Mouse (Mus musculus): ENCODE measurements around the gene Hrg. TPM values are rescaled to one million over a fixed set of nuclear protein-coding genes. Genes with fewer than 3 reads are reported as not detected.

Hrg gene
- polyA plus RNA-seq, 1 experiment: not detected

DNA sequence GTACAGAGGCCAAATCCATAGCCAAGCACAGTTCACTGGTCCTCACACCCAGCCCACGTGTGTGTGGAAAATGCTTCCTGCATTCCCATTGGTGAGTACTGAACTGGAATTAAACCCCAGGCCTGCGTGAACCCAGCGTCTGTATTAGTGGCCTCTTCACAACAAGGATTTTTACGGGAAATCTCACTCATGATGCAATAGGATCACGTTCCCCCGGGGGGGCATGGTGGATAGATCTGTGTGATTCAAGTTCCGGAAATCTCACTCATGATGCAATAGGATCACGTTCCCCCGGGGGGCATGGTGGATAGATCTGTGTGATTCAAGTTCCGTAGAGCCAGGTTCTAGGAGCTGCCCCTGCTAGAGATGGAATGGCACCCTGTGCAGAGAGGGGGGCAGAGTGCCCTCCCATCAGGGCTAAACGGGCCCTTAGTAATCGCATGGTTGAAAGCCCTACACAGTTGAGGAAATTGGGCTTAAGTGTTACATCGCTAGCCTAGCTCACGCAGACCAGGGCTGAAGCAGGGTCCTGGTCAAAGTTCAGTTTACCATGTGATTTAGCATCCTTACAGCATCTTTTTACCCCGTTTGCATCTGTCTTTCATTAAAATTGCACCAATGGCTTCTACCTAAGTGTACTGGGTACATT lies 32.1 kb upstream of the Hrg start:
- Histone ChIP-seq H3K4me1 (ENCODE audit: control insufficient read depth, insufficient read depth, low read length) (peaks cover 2% of the 10 kb centered on the region; the same call in 1 of the 2 replicates), H3K36me3 (ENCODE audit: control insufficient read depth, insufficient read depth, low read length) (no peaks in the 10 kb centered on the region), H3K27ac (ENCODE audit: control insufficient read depth, insufficient read depth, low read depth, low read length) (no peak overlapping the region), H3K27me3 (ENCODE audit: control insufficient read depth, insufficient read depth, low read length) (no peaks in the 10 kb centered on the region), H3K4me3 (ENCODE audit: control insufficient read depth, low read depth, low read length) (no peak overlapping the region)
- no peak for TF ChIP-seq POLR2A (IDR thresholded peaks at IDR 0.05; ENCODE audit: control insufficient read depth, low read depth, low read length)
- no peak for TF ChIP-seq CTCF (IDR thresholded peaks at IDR 0.05; ENCODE audit: control insufficient read depth, insufficient read depth, insufficient replicate concordance, low read depth, low read length)

DNA sequence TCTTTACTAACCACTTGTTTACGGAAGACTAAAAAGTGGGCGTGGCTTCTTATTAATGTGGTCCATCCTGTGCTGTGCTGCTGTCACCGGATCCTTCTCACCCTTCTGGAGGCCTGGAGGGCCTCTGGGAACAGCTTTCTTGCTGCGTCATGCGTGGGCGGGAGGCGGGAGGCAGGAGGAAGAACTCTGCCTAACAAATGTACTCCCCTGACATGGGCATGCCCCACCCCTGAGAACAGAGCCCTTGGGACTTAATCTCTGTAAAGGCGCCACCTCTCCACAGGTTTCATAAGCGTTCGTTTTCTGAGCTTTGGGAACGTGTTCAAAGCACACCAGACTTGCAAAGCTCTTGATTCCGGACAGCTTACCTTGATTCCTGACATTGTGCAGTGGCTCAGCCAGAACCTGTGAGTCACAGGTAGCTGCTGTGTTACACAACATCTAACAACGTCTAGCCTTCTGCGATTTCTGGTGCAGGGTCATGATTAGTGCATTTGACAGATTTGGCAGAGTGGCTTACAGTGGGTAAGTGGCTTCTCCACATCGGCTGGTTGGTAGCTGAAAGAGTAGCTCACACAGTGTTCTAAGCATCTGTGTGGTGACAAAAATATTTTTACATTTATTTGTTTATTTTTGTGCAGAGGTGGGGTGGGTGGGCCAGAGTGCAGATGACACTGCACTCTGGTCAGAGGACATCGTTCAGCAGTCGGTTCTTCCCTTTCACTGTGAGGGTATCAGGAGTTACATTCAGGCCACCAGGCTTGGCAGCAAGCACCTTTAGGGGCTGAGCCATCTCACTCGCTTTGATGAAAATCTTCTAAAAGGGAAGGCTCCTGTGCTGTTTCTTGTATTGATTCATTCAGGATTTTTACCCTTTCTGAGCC lies 30.7 kb upstream of the Hrg start:
- no peaks in the 10 kb centered on the region for H3K27me3 ChIP-seq (ENCODE audit: control insufficient read depth, insufficient read depth, low read length)
- no peak overlapping the region for H3K4me3 ChIP-seq (ENCODE audit: control insufficient read depth, low read depth, low read length)
- no peak overlapping the region for H3K27ac ChIP-seq (ENCODE audit: control insufficient read depth, insufficient read depth, low read depth, low read length)
- H3K36me3 ChIP-seq (ENCODE audit: control insufficient read depth, insufficient read depth, low read length): no peaks in the 10 kb centered on the region
- TF ChIP-seq CTCF (IDR thresholded peaks at IDR 0.05; ENCODE audit: control insufficient read depth, insufficient read depth, insufficient replicate concordance, low read depth, low read length) (no peak), POLR2A (IDR thresholded peaks at IDR 0.05; ENCODE audit: control insufficient read depth, low read depth, low read length) (no peak)
- peaks cover 2% of the 10 kb centered on the region; the same call in 1 of the 2 replicates for H3K4me1 ChIP-seq (ENCODE audit: control insufficient read depth, insufficient read depth, low read length)

DNA sequence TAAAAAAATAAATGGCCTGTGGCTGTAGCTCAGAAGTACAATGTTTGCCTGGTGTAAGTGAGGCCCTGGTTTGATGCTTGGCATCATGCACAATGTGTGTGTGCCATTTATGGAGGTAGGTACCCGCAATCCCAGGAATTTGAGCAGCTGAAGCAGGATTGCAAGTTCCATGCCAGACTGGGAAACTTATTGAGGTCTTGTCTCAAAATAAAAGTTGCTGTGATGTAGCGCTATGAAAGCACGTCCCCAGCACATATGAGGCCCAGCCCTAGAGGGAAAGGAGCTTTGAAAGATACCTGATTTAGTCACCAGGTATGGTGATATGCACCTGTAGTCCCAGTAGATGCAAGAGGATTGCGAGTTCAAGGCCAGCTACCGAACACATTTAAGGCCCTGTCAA lies 29.1 kb upstream of the Hrg start:
- H3K4me3 ChIP-seq (ENCODE audit: control insufficient read depth, low read depth, low read length): no peak overlapping the region
- H3K27me3 ChIP-seq (ENCODE audit: control insufficient read depth, insufficient read depth, low read length): no peaks in the 10 kb centered on the region
- H3K36me3 ChIP-seq (ENCODE audit: control insufficient read depth, insufficient read depth, low read length): no peaks in the 10 kb centered on the region
- no peak overlapping the region for H3K27ac ChIP-seq (ENCODE audit: control insufficient read depth, insufficient read depth, low read depth, low read length)
- TF ChIP-seq POLR2A (IDR thresholded peaks at IDR 0.05; ENCODE audit: control insufficient read depth, low read depth, low read length) (no peak), CTCF (IDR thresholded peaks at IDR 0.05; ENCODE audit: control insufficient read depth, insufficient read depth, insufficient replicate concordance, low read depth, low read length) (no peak)
- H3K4me1 ChIP-seq (ENCODE audit: control insufficient read depth, insufficient read depth, low read length): peaks cover 2% of the 10 kb centered on the region; the same call in 1 of the 2 replicates

DNA sequence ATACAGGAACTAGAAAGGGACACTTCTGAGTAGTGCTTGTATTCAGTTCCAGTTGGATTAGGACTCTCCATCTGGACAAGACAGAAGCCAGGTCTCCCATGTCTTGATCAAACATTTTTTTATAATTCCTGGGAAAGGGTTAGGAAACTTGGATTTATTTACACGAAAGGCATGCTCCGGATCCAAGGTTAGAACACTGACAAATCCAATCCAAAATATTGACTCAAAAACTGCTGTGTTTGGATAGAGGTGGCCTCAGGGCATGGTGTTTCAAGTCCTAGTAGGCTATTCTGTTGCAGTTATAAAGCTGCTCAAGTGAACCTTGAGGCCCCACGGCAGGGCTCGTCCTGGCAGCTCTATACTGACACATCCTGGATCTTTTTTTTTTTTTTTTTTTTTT lies 28.4 kb upstream of the Hrg start:
- H3K4me1 ChIP-seq (ENCODE audit: control insufficient read depth, insufficient read depth, low read length): peaks cover 2% of the 10 kb centered on the region; the same call in 1 of the 2 replicates
- H3K27ac ChIP-seq (ENCODE audit: control insufficient read depth, insufficient read depth, low read depth, low read length): no peak overlapping the region
- no peaks in the 10 kb centered on the region for H3K27me3 ChIP-seq (ENCODE audit: control insufficient read depth, insufficient read depth, low read length)
- H3K36me3 ChIP-seq (ENCODE audit: control insufficient read depth, insufficient read depth, low read length): no peaks in the 10 kb centered on the region
- TF ChIP-seq CTCF (IDR thresholded peaks at IDR 0.05; ENCODE audit: control insufficient read depth, insufficient read depth, insufficient replicate concordance, low read depth, low read length) (no peak), POLR2A (IDR thresholded peaks at IDR 0.05; ENCODE audit: control insufficient read depth, low read depth, low read length) (no peak)
- no peak overlapping the region for H3K4me3 ChIP-seq (ENCODE audit: control insufficient read depth, low read depth, low read length)

DNA sequence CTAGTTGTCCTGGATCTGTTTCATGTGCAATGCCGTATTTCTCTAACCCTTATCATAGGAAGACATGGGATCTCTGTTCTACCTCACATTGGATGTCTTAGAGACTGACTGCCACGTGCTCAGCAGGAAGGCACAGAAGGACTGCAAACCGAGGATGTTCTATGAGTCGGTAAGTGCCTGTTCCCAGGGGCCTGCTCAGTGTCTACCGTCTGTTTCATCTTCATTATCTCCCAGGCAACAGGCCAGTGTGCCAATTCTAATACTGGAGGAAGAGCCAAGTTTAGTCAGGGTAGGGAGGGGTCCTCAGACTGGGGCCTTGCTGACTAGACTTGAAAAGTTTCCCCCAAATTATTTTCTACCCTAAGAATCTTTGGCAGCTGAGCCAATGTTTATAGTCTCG lies 21.3 kb upstream of the Hrg start:
- no peaks in the 10 kb centered on the region for H3K36me3 ChIP-seq (ENCODE audit: control insufficient read depth, insufficient read depth, low read length)
- peaks cover 5% of the 10 kb centered on the region for H3K4me1 ChIP-seq (ENCODE audit: control insufficient read depth, insufficient read depth, low read length)
- H3K27ac ChIP-seq (ENCODE audit: control insufficient read depth, insufficient read depth, low read depth, low read length): no peak overlapping the region
- H3K4me3 ChIP-seq (ENCODE audit: control insufficient read depth, low read depth, low read length): no peak overlapping the region
- H3K27me3 ChIP-seq (ENCODE audit: control insufficient read depth, insufficient read depth, low read length): no peaks in the 10 kb centered on the region
- TF ChIP-seq CTCF (IDR thresholded peaks at IDR 0.05; ENCODE audit: control insufficient read depth, insufficient read depth, insufficient replicate concordance, low read depth, low read length) (no peak), POLR2A (IDR thresholded peaks at IDR 0.05; ENCODE audit: control insufficient read depth, low read depth, low read length) (no peak)

DNA sequence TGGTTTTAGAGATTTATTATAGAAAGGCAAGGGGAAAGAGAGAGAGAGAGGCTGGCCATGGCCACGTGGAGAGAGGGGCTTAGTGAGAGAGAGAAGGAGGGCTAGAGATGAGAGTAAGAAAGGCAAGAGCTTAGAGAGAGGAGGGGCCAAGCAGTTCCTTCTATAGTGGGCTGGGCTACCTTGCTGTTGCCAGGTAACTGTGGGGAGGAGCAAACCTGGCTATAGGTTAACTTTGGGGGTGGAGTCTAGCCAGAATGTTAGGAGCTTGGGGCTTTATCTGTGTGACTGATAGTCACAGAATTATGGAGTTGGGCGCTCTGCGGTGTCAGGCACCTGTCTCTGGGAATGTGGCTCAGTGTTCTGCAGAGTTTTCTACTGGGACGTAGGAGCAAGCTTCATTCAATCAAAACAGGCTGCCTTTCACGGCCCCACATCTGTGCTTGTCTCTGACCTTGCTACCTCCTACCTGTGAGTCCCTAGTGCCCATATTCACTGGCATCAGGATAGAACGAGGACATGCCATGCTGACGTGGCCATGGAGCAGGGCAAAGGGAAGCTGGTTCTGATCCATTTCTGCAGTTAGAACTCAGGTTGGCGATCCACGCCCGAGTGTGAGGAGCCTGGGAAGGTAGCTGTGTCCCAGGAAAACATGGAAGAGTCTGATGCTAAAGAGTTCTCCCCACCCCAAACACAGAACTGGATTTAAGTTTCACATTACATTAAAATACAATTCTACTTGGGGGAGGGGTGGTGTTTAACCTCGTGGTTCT lies 19.3 kb upstream of the Hrg start:
- peaks cover 5% of the 10 kb centered on the region for H3K4me1 ChIP-seq (ENCODE audit: control insufficient read depth, insufficient read depth, low read length)
- no peaks in the 10 kb centered on the region for H3K36me3 ChIP-seq (ENCODE audit: control insufficient read depth, insufficient read depth, low read length)
- H3K27ac ChIP-seq (ENCODE audit: control insufficient read depth, insufficient read depth, low read depth, low read length): no peak overlapping the region
- H3K27me3 ChIP-seq (ENCODE audit: control insufficient read depth, insufficient read depth, low read length): no peaks in the 10 kb centered on the region
- H3K4me3 ChIP-seq (ENCODE audit: control insufficient read depth, low read depth, low read length): no peak overlapping the region
- TF ChIP-seq POLR2A (IDR thresholded peaks at IDR 0.05; ENCODE audit: control insufficient read depth, low read depth, low read length): no peak
- TF ChIP-seq CTCF (IDR thresholded peaks at IDR 0.05; ENCODE audit: control insufficient read depth, insufficient read depth, insufficient replicate concordance, low read depth, low read length): no peak

DNA sequence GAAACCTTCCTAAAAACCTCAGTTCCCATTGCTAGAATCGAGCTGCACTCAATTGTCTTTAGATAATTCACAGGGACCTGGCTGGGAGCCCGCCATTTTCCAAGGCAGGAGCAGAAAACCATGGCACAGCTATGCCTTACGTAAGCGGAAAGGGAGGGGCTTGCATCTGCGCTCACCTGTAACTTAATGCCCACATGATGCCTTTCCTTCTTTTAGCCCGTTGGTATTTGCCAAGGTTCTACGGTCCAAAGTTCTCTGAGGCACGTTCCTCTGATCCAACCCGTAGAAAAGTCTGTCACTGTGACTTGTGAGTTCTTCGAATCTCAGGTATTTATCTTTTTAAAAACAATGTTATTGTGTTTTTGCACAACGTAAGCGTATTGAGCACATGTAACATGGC lies 13.2 kb upstream of the Hrg start:
- Histone ChIP-seq H3K27me3 (ENCODE audit: control insufficient read depth, insufficient read depth, low read length) (no peaks in the 10 kb centered on the region), H3K4me3 (ENCODE audit: control insufficient read depth, low read depth, low read length) (no peak overlapping the region), H3K4me1 (ENCODE audit: control insufficient read depth, insufficient read depth, low read length) (no peaks in the 10 kb centered on the region), H3K36me3 (ENCODE audit: control insufficient read depth, insufficient read depth, low read length) (no peaks in the 10 kb centered on the region), H3K27ac (ENCODE audit: control insufficient read depth, insufficient read depth, low read depth, low read length) (no peak overlapping the region)
- TF ChIP-seq CTCF (IDR thresholded peaks at IDR 0.05; ENCODE audit: control insufficient read depth, insufficient read depth, insufficient replicate concordance, low read depth, low read length): no peak
- TF ChIP-seq POLR2A (IDR thresholded peaks at IDR 0.05; ENCODE audit: control insufficient read depth, low read depth, low read length): no peak

All from testis, adult 2 months (tissue).